Mouse (Mus musculus): ENCODE data around the gene Stat5a. TPM values are rescaled to one million over a fixed set of nuclear protein-coding genes. Genes with fewer than 3 reads are reported as not detected.

Stat5a gene
- polyA plus RNA-seq, 1 experiment from 2014 or later = 4.0 TPM

- no peak overlapping the region for H3K27ac ChIP-seq
- H3K9me3 ChIP-seq = no peaks in the 10 kb centered on the region
- H3K9ac ChIP-seq (replicated peaks) = no peak overlapping the region
- no peak overlapping the region for H3K4me3 ChIP-seq (replicated peaks)
- peaks cover 21% of the 10 kb centered on the region; the same call in 1 of the 2 replicates for H3K27me3 ChIP-seq
- 84% methylated on average over 13 of the region's 13 CpGs for WGBS
- H3K4me2 ChIP-seq = no peak overlapping the region
- ATAC-seq (ENCODE audit: insufficient number of reproducible peaks, insufficient read depth, low FRiP score, low TSS enrichment, low read depth) = no peak
- no peaks in the 10 kb centered on the region for H3K36me3 ChIP-seq
- H3K4me1 ChIP-seq (replicated peaks) = peaks cover 52% of the 10 kb centered on the region
Observed at GRCm38 (mm10) chr11:100821605-100822220, 37.4 kb upstream of the Stat5a start.

- Histone ChIP-seq H3K4me3 (replicated peaks) (no peak overlapping the region), H3K27me3 (peaks cover 21% of the 10 kb centered on the region; the same call in 1 of the 2 replicates), H3K9ac (replicated peaks) (no peak overlapping the region), H3K4me2 (no peak overlapping the region), H3K36me3 (no peaks in the 10 kb centered on the region), H3K9me3 (no peaks in the 10 kb centered on the region), H3K27ac (no peak overlapping the region), H3K4me1 (replicated peaks) (peaks cover 55% of the 10 kb centered on the region)
- ATAC-seq (ENCODE audit: insufficient number of reproducible peaks, insufficient read depth, low FRiP score, low TSS enrichment, low read depth) = no peak
- WGBS = 58% methylated on average over 12 of the region's 12 CpGs
Observed at GRCm38 (mm10) chr11:100822365-100822764, 36.8 kb upstream of the Stat5a start.

GRCm38 (mm10) chr11:100823543-100824313 is 35.4 kb upstream of the Stat5a start:
- H3K4me2 ChIP-seq = no peak overlapping the region
- WGBS = 75% methylated on average over 8 of the region's 8 CpGs
- H3K9ac ChIP-seq (replicated peaks) = no peak overlapping the region
- H3K9me3 ChIP-seq = no peaks in the 10 kb centered on the region
- peaks cover 19% of the 10 kb centered on the region; the same call in 1 of the 2 replicates for H3K27me3 ChIP-seq
- no peaks in the 10 kb centered on the region for H3K36me3 ChIP-seq
- H3K27ac ChIP-seq = no peak overlapping the region
- no peak for ATAC-seq (ENCODE audit: insufficient number of reproducible peaks, insufficient read depth, low FRiP score, low TSS enrichment, low read depth)
- peaks cover 49% of the 10 kb centered on the region for H3K4me1 ChIP-seq (replicated peaks)
- H3K4me3 ChIP-seq (replicated peaks) = no peak overlapping the region

GRCm38 (mm10) chr11:100824496-100824895 is 34.7 kb upstream of the Stat5a start:
- no peak overlapping the region for H3K4me3 ChIP-seq (replicated peaks)
- H3K4me1 ChIP-seq (replicated peaks) = peaks cover 43% of the 10 kb centered on the region
- no peak overlapping the region for H3K9ac ChIP-seq (replicated peaks)
- WGBS = 76% methylated on average over 7 of the region's 7 CpGs
- no peaks in the 10 kb centered on the region for H3K36me3 ChIP-seq
- no peaks in the 10 kb centered on the region for H3K9me3 ChIP-seq
- no peak for ATAC-seq (ENCODE audit: insufficient number of reproducible peaks, insufficient read depth, low FRiP score, low TSS enrichment, low read depth)
- no peak overlapping the region for H3K27ac ChIP-seq
- peaks cover 19% of the 10 kb centered on the region; the same call in 1 of the 2 replicates for H3K27me3 ChIP-seq
- no peak overlapping the region for H3K4me2 ChIP-seq

GRCm38 (mm10) chr11:100825451-100825850 is 33.7 kb upstream of the Stat5a start:
- 80% methylated on average over 9 of the region's 9 CpGs for WGBS
- no peak overlapping the region for H3K4me3 ChIP-seq (replicated peaks)

DNA sequence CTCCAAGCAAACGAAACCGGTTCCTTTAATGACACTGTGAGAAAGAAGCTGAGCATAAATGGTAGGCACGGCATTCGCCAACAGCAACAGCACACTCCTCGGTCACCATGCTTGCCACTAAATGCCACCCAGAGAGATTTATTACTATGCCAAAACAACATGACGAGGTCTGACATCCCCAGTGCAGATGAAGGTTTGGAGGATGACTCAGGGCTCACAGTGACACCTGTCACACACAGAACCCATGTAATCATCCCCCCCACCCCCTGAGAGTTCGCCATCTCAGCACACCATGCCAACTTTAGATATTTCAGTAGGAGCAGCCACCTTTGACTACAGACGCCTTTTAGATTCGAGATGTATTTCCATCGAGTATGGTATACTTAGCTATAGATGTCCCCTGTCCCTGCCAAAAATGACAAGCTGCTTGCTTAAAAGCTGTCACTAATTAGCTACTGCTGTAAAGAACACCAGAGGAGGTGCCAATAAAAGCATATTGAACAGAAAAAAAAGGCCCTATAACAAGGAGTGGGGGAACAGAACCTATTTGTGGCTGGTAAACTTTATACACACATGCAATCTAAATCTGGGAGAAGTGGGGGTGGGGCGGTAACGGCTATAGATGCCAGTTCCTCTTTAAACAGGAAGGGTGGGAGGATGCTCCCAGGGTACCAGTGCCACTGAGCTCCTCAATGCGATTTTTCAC is 32.8 kb upstream of the Stat5a start:
- 59% methylated on average over 13 of the region's 13 CpGs for WGBS
- no peak for ATAC-seq (ENCODE audit: insufficient number of reproducible peaks, insufficient read depth, low FRiP score, low TSS enrichment, low read depth)
- Histone ChIP-seq H3K4me2 (0 out of 2 replicates have a peak overlapping the region, but pooled peaks have one; percentile 2), H3K9ac (replicated peaks) (no peak overlapping the region), H3K4me3 (replicated peaks) (no peak overlapping the region), H3K36me3 (no peaks in the 10 kb centered on the region), H3K27me3 (peaks cover 17% of the 10 kb centered on the region; the same call in 1 of the 2 replicates), H3K9me3 (no peaks in the 10 kb centered on the region), H3K27ac (no peak overlapping the region), H3K4me1 (replicated peaks) (peaks cover 41% of the 10 kb centered on the region)

More at GRCm38 (mm10) chr11:100825451-100825850, 33.7 kb upstream of the Stat5a start:
- H3K9ac ChIP-seq (replicated peaks) = no peak overlapping the region
- H3K27me3 ChIP-seq = peaks cover 19% of the 10 kb centered on the region; the same call in 1 of the 2 replicates
- H3K27ac ChIP-seq = no peak overlapping the region
- no peak overlapping the region for H3K4me2 ChIP-seq
- peaks cover 35% of the 10 kb centered on the region for H3K4me1 ChIP-seq (replicated peaks)
- no peak for ATAC-seq (ENCODE audit: insufficient number of reproducible peaks, insufficient read depth, low FRiP score, low TSS enrichment, low read depth)
- H3K36me3 ChIP-seq = no peaks in the 10 kb centered on the region
- no peaks in the 10 kb centered on the region for H3K9me3 ChIP-seq

GRCm38 (mm10) chr11:100828676-100829151 is 30.4 kb upstream of the Stat5a start:
- ATAC-seq (ENCODE audit: insufficient number of reproducible peaks, insufficient read depth, low FRiP score, low TSS enrichment, low read depth) = no peak
- Histone ChIP-seq H3K4me3 (replicated peaks) (no peak overlapping the region), H3K27me3 (peaks cover 12% of the 10 kb centered on the region; the same call in 1 of the 2 replicates), H3K9ac (replicated peaks) (no peak overlapping the region), H3K27ac (no peak overlapping the region), H3K4me1 (replicated peaks) (peaks cover 40% of the 10 kb centered on the region), H3K9me3 (no peaks in the 10 kb centered on the region), H3K36me3 (no peaks in the 10 kb centered on the region), H3K4me2 (no peak overlapping the region)
- 62% methylated on average over 10 of the region's 10 CpGs for WGBS

GRCm38 (mm10) chr11:100829691-100830090 is 29.5 kb upstream of the Stat5a start:
- no peak for ATAC-seq (ENCODE audit: insufficient number of reproducible peaks, insufficient read depth, low FRiP score, low TSS enrichment, low read depth)
- H3K36me3 ChIP-seq = no peaks in the 10 kb centered on the region
- WGBS = 81% methylated on average over 12 of the region's 12 CpGs

DNA sequence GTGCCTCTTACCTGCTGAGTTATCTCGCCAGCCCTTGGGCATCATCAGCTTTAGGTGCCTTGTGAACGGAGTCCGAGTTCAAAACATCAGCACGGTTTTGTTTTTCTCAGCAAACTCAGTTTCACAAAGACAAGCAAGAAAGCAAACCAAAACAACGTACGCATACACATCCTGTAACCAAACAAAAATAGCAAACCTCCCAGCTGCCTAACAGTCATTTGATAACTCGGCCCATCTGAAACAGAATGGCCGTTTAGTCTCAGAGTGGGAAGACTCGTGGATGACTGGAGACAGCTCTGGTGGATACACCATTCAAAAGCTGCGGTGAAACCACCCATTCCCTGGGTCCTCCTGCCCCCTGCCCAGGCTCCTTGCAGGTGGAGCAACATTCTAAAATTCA is 27.8 kb upstream of the Stat5a start:
- Histone ChIP-seq H3K4me2 (no peak overlapping the region), H3K4me1 (replicated peaks) (peaks cover 30% of the 10 kb centered on the region), H3K4me3 (replicated peaks) (no peak overlapping the region), H3K9ac (replicated peaks) (no peak overlapping the region), H3K27ac (no peak overlapping the region), H3K27me3 (no peaks in the 10 kb centered on the region), H3K36me3 (no peaks in the 10 kb centered on the region), H3K9me3 (no peaks in the 10 kb centered on the region)
- no peak for ATAC-seq (ENCODE audit: insufficient number of reproducible peaks, insufficient read depth, low FRiP score, low TSS enrichment, low read depth)
- WGBS = 82% methylated on average over 10 of the region's 10 CpGs

More at GRCm38 (mm10) chr11:100829691-100830090, 29.5 kb upstream of the Stat5a start:
- peaks cover 35% of the 10 kb centered on the region for H3K4me1 ChIP-seq (replicated peaks)
- H3K9ac ChIP-seq (replicated peaks) = no peak overlapping the region
- no peak overlapping the region for H3K4me3 ChIP-seq (replicated peaks)
- H3K27me3 ChIP-seq = peaks cover 4% of the 10 kb centered on the region; the same call in 1 of the 2 replicates
- H3K4me2 ChIP-seq = no peak overlapping the region
- H3K27ac ChIP-seq = no peak overlapping the region
- no peaks in the 10 kb centered on the region for H3K9me3 ChIP-seq

GRCm38 (mm10) chr11:100833466-100833865 is 25.7 kb upstream of the Stat5a start:
- H3K4me2 ChIP-seq = no peak overlapping the region
- H3K27me3 ChIP-seq = no peaks in the 10 kb centered on the region
- no peaks in the 10 kb centered on the region for H3K9me3 ChIP-seq
- H3K27ac ChIP-seq = no peak overlapping the region
- peaks cover 22% of the 10 kb centered on the region for H3K4me1 ChIP-seq (replicated peaks)
- H3K9ac ChIP-seq (replicated peaks) = no peak overlapping the region
- H3K4me3 ChIP-seq (replicated peaks) = no peak overlapping the region
- 64% methylated on average over 7 of the region's 7 CpGs for WGBS
- no peak for ATAC-seq (ENCODE audit: insufficient number of reproducible peaks, insufficient read depth, low FRiP score, low TSS enrichment, low read depth)
- no peaks in the 10 kb centered on the region for H3K36me3 ChIP-seq

Measured in limb, embryonic 12.5 days (tissue).